Mouse (Mus musculus): ENCODE data around the gene Ralgps1. TPM values are rescaled to one million over a fixed set of nuclear protein-coding genes. Genes with fewer than 3 reads are reported as not detected.

Ralgps1 gene
- polyA plus RNA-seq, 1 experiment = 9.5 TPM

DNA sequence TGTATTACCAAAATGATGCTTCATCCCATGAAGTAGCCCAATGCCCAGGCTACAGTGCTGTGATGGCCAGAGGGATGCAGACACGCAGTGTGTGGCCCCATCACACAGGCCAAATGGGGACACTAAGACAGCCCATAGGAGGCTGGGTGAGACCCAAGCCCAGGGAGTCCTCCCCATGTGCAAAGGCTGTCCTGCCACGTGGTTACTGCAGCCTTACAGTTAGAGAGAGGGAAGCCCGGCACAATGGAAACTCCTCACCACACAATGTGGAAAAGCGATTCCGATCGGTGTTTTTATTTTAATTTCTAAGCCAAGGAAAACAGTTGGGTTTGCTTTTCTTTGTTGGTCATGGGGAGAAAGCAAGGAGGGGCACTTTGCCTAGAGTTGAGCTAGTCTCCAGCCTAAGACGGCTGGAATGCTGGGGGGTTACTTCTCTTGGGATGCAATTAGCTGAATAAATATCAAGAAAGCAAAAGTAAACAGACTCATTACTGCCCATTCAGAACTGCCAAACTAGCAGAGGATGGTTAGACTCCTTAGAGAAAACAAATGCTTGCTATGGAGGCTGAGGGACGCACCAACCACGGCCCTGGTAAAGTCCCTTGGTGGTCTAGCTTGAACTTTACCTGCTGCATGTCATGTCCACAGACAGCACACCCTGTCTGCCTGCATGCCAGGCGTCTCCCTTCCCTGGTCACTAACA lies 147.5 kb downstream of the Ralgps1 start:
- no peak overlapping the region for H3K4me3 ChIP-seq (ENCODE audit: low read depth, low read length)
- no peaks in the 10 kb centered on the region for H3K27me3 ChIP-seq (ENCODE audit: control insufficient read depth, insufficient read depth, low read length)
- H3K4me1 ChIP-seq (ENCODE audit: control insufficient read depth, insufficient read depth, insufficient read length, low read length) = peaks cover 1% of the 10 kb centered on the region; the same call in 1 of the 2 replicates
- WGBS = 63% methylated on average over 10 of the region's 10 CpGs
- no peak for TF ChIP-seq CTCF (IDR thresholded peaks at IDR 0.05; ENCODE audit: extremely low read depth, insufficient read length, insufficient replicate concordance, low read depth, low read length)
- no peak for TF ChIP-seq POLR2A (IDR thresholded peaks at IDR 0.05; ENCODE audit: low read depth, low read length)
- no peaks in the 10 kb centered on the region for H3K36me3 ChIP-seq (ENCODE audit: control insufficient read depth, insufficient read depth, low read length)
- no peak overlapping the region for H3K27ac ChIP-seq (ENCODE audit: insufficient read depth, low read depth, low read length)

DNA sequence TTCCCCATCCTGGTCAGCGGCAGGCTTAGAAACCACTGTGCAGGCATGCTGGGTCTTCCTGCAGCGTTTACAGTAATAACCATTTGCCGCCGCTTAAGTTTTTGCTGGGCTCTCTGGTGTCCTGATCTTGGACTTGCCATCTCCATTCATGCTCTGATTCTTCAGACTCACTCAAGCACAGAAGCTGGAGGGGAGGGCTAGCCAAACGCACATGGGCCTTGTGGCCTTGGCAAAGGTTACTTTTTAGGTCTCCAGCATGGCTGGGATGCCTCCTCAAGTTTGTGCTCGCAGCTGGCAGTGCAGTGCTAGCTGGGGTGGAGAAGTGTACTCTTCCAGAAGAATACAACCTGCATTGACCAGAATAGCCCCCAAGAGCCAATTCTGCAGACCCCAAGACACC lies 148.8 kb downstream of the Ralgps1 start:
- WGBS = 81% methylated on average over 6 of the region's 6 CpGs
- Histone ChIP-seq H3K27me3 (ENCODE audit: control insufficient read depth, insufficient read depth, low read length) (no peaks in the 10 kb centered on the region), H3K36me3 (ENCODE audit: control insufficient read depth, insufficient read depth, low read length) (no peaks in the 10 kb centered on the region), H3K4me1 (ENCODE audit: control insufficient read depth, insufficient read depth, insufficient read length, low read length) (peaks cover 1% of the 10 kb centered on the region; the same call in 1 of the 2 replicates), H3K4me3 (ENCODE audit: low read depth, low read length) (no peak overlapping the region), H3K27ac (ENCODE audit: insufficient read depth, low read depth, low read length) (no peak overlapping the region)
- TF ChIP-seq POLR2A (IDR thresholded peaks at IDR 0.05; ENCODE audit: low read depth, low read length) = no peak
- TF ChIP-seq CTCF (IDR thresholded peaks at IDR 0.05; ENCODE audit: extremely low read depth, insufficient read length, insufficient replicate concordance, low read depth, low read length) = no peak

DNA sequence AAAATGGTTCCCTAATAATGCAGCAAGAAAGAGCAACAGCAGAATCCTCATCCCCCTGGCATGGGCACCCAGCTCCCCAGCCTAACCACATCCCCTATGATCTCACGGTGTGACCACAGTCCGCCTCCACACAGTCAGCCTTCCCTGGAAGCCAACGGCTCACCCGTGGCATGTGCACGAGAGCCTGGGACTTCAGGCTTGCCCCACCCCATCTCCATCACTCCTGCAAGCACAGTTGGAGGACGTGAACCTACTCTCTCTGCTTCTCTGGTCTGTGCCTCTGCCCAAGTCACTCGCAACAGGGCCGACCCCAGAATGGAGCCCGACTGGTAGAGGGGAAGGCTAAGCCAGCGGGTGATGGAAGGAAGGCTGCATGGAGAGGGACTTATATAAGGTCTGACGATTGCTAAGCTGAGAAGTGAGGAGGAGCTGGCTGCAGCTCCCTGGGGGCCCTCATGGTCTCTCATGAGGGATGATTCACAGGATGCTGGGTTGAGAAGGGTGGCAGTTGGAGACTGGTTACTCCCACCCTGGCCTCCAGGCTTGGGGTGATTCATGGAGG lies 149.9 kb downstream of the Ralgps1 start:
- WGBS = 78% methylated on average over 11 of the region's 11 CpGs
- Histone ChIP-seq H3K27me3 (ENCODE audit: control insufficient read depth, insufficient read depth, low read length) (no peaks in the 10 kb centered on the region), H3K4me3 (ENCODE audit: low read depth, low read length) (no peak overlapping the region), H3K36me3 (ENCODE audit: control insufficient read depth, insufficient read depth, low read length) (no peaks in the 10 kb centered on the region), H3K27ac (ENCODE audit: insufficient read depth, low read depth, low read length) (no peak overlapping the region), H3K4me1 (ENCODE audit: control insufficient read depth, insufficient read depth, insufficient read length, low read length) (peaks cover 1% of the 10 kb centered on the region; the same call in 1 of the 2 replicates)
- TF ChIP-seq POLR2A (IDR thresholded peaks at IDR 0.05; ENCODE audit: low read depth, low read length) (no peak), CTCF (IDR thresholded peaks at IDR 0.05; ENCODE audit: extremely low read depth, insufficient read length, insufficient replicate concordance, low read depth, low read length) (no peak)

DNA sequence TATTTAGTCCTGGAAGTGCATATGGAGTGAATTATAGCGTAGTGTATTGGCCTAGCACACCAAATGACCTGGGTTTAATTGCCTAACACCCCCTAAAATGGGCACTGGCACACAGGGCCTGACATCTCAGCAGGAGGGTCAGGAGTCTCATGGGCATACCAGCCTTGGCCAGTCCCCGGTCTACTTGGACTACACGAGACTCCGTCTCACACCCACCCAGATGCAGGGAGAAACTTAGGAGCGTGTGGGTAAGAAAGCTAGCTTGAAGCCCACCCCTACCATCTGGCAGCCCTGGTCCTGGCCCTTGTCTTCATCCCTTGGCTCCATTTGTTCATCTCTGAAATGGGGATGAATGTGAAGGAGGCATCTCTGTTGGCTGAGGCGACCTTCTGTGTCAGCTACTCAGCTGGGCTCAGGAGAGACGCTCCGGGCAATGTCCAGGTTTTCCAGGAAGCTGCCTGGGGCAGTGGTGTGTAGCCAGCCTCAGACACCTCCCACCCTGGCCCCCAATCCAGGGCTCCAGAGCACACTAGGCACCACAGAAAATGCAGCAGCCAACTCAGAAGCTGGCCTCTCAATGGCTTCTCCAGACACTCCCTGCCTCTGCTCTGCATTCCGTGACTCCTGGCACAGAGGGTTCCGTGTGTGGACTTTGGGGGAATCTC lies 150.5 kb downstream of the Ralgps1 start:
- Histone ChIP-seq H3K36me3 (ENCODE audit: control insufficient read depth, insufficient read depth, low read length) (no peaks in the 10 kb centered on the region), H3K4me1 (ENCODE audit: control insufficient read depth, insufficient read depth, insufficient read length, low read length) (peaks cover 1% of the 10 kb centered on the region; the same call in 1 of the 2 replicates), H3K27ac (ENCODE audit: insufficient read depth, low read depth, low read length) (no peak overlapping the region), H3K27me3 (ENCODE audit: control insufficient read depth, insufficient read depth, low read length) (no peaks in the 10 kb centered on the region), H3K4me3 (ENCODE audit: low read depth, low read length) (no peak overlapping the region)
- no peak for TF ChIP-seq POLR2A (IDR thresholded peaks at IDR 0.05; ENCODE audit: low read depth, low read length)
- no peak for TF ChIP-seq CTCF (IDR thresholded peaks at IDR 0.05; ENCODE audit: extremely low read depth, insufficient read length, insufficient replicate concordance, low read depth, low read length)
- 88% methylated on average over 10 of the region's 10 CpGs for whole genome bisulfite sequencing

DNA sequence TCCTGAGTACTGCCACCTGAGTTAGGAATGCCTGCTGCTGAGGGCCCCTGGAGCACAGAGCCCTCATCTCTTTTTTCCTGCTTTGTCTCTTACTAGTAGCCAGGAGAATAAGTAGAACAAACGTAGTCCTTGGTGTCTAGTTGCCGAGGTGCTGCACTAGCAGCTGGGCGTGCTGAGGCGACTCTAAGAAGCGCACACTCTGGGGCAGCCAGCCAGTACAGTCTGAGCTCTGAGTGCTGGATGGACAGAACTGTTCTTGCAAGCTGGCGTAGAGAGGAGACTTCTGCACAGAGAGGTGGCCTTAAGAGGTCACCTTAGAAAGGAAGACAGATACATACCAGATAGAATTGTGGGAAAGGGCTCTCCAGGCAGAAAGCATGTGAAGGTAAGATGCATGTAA lies 151.0 kb downstream of the Ralgps1 start:
- Histone ChIP-seq H3K36me3 (ENCODE audit: control insufficient read depth, insufficient read depth, low read length) (no peaks in the 10 kb centered on the region), H3K4me3 (ENCODE audit: low read depth, low read length) (no peak overlapping the region), H3K27me3 (ENCODE audit: control insufficient read depth, insufficient read depth, low read length) (no peaks in the 10 kb centered on the region), H3K4me1 (ENCODE audit: control insufficient read depth, insufficient read depth, insufficient read length, low read length) (peaks cover 1% of the 10 kb centered on the region; the same call in 1 of the 2 replicates), H3K27ac (ENCODE audit: insufficient read depth, low read depth, low read length) (no peak overlapping the region)
- TF ChIP-seq CTCF (IDR thresholded peaks at IDR 0.05; ENCODE audit: extremely low read depth, insufficient read length, insufficient replicate concordance, low read depth, low read length) (no peak), POLR2A (IDR thresholded peaks at IDR 0.05; ENCODE audit: low read depth, low read length) (no peak)
- 76% methylated on average over 6 of the region's 6 CpGs for WGBS

DNA sequence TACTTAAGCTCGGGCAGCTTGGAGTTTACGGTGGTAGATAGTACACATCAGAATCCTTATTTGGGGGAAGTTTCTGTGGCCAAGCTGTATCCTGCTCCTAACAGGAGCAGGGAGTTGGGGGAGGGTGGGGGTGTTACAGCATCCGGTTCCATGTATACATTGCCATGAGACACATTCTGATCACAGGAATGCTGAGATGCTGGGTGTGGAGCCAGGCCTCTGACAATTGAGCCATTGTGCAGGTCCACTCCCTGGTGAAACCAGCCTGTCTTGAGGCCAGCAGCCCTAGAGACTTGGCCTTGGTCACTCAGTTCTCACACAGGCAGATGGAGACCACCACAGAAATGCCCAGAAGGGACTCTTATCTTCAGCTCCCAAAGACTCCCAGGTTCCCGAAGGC lies 151.6 kb downstream of the Ralgps1 start:
- Histone ChIP-seq H3K4me1 (ENCODE audit: control insufficient read depth, insufficient read depth, insufficient read length, low read length) (peaks cover 1% of the 10 kb centered on the region; the same call in 1 of the 2 replicates), H3K27ac (ENCODE audit: insufficient read depth, low read depth, low read length) (no peak overlapping the region), H3K27me3 (ENCODE audit: control insufficient read depth, insufficient read depth, low read length) (no peaks in the 10 kb centered on the region), H3K4me3 (ENCODE audit: low read depth, low read length) (no peak overlapping the region), H3K36me3 (ENCODE audit: control insufficient read depth, insufficient read depth, low read length) (no peaks in the 10 kb centered on the region)
- TF ChIP-seq POLR2A (IDR thresholded peaks at IDR 0.05; ENCODE audit: low read depth, low read length) (no peak), CTCF (IDR thresholded peaks at IDR 0.05; ENCODE audit: extremely low read depth, insufficient read length, insufficient replicate concordance, low read depth, low read length) (no peak)
- 78% methylated on average over 4 of the region's 4 CpGs for WGBS
